Mouse (Mus musculus): ENCODE data around the gene Myo1c. TPM values are rescaled to one million over a fixed set of nuclear protein-coding genes. Genes with fewer than 3 reads are reported as not detected.
A peak's percentile ranks its signal among the peaks of the same experiment; 100 is the strongest.

The Myo1c gene
- total RNA-seq (2015; ENCODE audit: low replicate concordance) (4.2 and 8.2 TPM in 2 replicates), total RNA-seq (2017; ENCODE audit: low replicate concordance) (6.0 and 17.1 TPM in 2 replicates)

DNA sequence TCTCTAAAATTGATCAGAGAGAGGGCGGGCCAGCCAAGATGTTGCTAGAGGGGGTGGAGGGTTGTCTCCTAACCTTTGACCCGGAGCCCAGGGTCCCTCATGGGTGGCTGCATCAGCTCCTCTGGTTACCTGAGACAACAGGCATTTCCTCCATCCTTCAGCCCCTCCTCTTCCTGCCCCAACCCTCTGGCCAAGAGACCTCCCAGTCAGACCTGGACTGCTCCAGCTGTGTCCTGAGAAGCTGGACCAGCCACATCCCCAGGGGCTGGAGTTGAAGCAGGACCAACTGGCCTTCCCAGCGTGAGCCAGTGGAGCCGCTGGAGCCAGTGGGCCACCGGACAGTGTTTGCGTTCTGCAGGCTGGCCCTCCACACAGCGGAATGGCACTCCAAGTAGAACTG, at the start of gene Myo1c:
Gene Myo1c (plus strand): TSS at position 194 of the 400 bp plus-strand sequence.
- no peak for ATAC-seq (replicated peaks; ENCODE audit: low FRiP score, poor library complexity, severe bottlenecking)

DNA sequence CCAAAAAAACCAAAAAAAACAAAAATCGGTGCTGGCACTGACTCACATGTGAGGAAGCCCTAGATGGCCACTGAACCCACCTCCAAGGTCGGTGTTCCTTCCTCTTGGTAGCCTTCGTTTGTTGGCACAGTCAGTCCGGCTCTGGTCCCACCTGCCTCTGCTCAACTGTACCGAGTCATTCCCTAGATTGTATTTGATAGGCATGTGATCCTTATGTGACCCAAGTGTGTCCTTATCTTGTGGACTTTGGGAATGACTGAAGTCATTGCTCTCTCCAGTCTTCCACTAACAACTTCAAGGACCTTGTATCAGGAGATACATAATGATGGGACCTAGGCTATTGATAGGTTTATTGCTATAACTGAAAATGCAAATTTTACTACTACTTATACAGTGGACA, 45.5 kb upstream of the Myo1c start:
- no peak for ATAC-seq (replicated peaks; ENCODE audit: low FRiP score, poor library complexity, severe bottlenecking)

DNA sequence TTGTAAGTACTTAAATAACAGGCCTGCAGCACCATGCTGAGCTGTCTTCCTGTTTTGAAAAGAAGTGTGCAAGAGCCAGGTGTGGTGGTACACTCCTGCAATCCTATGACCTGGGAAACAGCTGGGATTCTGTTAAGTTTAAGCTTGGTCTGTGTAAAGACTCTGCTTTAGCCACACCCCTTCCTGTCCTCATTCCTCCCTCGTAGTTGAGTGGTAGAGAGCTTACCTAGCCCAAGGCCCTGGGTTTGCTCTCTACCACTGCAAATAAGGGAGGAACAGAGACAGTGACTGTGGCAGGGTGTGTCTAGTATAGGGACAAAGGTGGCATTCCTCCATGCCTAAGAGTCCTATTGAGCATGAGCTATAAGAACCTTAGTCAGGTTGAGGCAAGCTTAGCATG, 45.0 kb upstream of the Myo1c start:
- ATAC-seq (replicated peaks; ENCODE audit: low FRiP score, poor library complexity, severe bottlenecking): no peak

DNA sequence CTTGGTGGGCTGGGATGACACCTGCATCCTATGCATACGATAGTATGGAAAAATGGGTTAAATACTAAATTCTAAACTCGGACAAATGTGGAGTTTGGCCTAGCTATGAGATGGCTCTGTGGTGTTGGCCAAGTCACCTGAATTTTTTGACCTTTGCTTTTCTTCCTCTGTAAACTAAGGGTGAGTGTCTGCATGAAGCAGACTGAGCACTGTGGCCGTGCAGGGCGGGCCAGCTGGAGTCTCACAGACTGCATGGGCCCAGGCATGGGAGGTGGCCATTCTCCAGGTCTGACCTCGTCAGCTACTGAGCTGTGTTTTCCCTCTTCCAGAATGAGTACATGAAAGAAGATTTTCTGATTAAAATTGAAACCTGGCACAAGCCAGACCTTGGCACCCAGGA, 41.5 kb upstream of the Myo1c start:
- ATAC-seq (replicated peaks; ENCODE audit: low FRiP score, poor library complexity, severe bottlenecking): no peak

DNA sequence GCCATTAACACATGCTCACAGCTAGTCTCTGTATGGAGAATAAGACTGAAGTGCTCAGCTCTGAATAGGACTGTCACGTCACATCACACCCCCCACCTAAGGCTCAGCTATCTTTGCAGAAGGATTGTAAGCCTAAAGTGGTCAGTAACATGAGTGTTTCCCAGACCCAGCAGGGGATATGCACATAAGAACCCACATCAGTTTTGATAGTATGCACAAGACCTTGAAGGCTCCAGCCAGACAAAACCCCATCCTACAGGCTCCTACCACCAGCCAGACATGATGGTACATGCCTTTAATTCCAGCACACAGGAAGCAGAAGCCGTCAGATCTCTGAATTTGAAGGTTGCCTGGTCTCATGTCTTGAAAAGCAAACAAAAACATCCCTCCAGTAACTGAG, 40.3 kb upstream of the Myo1c start:
- no peak for ATAC-seq (replicated peaks; ENCODE audit: low FRiP score, poor library complexity, severe bottlenecking)

DNA sequence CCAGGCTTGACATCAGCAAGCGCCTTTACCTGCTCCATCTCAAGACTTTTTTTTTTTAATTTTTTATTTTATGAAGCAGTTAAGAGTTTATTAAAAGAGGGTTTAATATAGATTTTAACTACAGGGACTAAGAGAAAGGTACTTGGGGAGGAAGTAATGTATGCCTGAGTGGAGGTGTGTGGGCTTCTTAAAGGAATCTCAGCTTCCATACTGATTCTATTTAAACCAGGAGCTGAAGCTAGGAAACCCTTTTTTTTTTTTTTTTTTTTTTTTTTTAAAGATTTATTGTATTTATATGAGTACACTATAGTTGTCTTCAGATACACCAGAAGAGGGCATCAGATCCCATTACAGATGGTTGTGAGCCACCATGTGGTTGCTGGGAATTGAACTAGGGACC, 35.5 kb upstream of the Myo1c start:
- ATAC-seq (replicated peaks; ENCODE audit: low FRiP score, poor library complexity, severe bottlenecking): no peak

DNA sequence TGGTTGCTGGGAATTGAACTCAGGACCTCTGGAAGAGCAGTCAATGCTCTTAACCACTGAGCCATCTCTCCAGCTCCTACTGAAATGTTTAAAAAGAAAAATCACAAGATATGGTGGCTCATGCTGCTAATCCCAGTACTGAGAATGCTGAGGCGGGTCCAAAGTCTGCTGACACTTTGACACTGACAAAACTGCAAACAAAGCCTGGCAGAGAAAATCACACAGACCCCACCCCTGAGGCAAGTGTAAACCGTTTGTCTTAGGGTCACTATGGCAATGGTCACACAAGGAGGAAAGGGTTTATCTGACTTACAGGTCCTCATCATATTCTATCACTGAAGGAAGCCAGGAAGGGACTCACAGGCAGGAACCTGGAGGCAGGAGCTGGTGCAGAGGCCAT, 34.7 kb upstream of the Myo1c start:
- no peak for ATAC-seq (replicated peaks; ENCODE audit: low FRiP score, poor library complexity, severe bottlenecking)

DNA sequence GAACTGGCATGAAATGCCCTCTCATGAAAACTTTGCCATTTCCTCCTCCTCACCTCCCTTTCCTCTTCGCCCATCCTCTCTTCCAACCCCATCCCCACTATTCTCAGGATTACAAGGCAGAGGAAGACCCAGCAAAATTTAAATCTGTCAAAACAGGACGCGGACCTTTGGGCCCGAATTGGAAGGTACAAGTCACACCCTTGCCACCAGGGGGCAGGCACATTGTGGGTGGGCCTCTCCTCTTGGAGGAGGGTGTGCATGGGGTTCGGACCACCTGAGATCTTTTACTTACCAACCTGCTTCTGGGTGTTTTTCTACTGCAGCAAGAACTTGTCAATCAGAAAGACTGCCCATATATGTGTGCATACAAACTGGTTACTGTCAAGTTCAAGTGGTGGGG, 31.2 kb upstream of the Myo1c start:
- ATAC-seq (replicated peaks; ENCODE audit: low FRiP score, poor library complexity, severe bottlenecking): peak; percentile 64

DNA sequence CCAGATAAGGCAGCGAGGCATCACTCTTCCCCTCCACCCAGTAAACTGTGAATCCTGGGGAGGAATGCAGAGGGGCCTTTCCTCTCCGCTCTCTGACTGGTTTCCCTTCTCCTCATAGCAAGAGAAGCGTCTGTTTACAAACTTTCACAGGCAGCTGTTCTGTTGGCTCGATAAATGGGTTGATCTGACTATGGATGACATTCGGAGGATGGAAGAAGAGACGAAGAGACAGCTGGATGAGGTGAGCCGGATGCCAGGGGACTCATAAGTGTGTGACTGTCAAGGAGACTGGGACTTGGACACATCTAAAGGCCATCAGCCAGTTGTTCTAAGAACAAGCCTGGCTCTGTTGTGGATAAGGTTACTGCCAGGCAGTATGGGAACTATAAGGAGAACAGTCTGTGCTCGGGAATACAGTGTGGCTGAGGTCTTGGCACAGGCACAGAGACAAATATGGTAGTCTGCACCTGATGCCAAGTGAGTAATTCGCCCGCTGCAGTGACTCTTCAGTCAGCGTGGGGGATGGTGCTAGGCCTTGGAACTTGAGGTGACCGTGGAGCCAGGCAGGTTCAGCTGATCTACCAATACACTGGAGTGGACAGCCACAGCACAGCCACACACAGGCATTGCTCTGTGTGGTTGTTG, 30.0 kb upstream of the Myo1c start:
- no peak for ATAC-seq (replicated peaks; ENCODE audit: low FRiP score, poor library complexity, severe bottlenecking)

DNA sequence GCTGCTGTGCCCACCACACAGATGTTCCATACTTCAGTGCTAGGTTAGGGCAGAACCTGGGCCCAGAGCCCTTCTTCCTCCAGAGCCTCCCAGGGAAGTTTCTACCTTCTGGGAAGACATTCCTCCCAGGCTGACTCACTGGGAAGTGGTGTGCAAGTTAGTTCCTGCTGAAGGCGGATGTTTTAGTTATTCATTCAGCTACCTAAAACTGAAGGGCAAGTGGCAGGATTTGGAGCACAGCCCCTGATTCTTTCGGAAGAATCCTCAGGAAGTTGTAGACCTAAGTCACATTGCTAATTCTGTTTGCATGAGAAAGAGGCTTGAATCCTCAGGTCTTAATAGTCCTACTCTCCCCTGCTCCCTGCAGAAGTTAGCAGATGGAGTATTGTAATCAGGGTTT, 28.9 kb upstream of the Myo1c start:
- no peak for ATAC-seq (replicated peaks; ENCODE audit: low FRiP score, poor library complexity, severe bottlenecking)

DNA sequence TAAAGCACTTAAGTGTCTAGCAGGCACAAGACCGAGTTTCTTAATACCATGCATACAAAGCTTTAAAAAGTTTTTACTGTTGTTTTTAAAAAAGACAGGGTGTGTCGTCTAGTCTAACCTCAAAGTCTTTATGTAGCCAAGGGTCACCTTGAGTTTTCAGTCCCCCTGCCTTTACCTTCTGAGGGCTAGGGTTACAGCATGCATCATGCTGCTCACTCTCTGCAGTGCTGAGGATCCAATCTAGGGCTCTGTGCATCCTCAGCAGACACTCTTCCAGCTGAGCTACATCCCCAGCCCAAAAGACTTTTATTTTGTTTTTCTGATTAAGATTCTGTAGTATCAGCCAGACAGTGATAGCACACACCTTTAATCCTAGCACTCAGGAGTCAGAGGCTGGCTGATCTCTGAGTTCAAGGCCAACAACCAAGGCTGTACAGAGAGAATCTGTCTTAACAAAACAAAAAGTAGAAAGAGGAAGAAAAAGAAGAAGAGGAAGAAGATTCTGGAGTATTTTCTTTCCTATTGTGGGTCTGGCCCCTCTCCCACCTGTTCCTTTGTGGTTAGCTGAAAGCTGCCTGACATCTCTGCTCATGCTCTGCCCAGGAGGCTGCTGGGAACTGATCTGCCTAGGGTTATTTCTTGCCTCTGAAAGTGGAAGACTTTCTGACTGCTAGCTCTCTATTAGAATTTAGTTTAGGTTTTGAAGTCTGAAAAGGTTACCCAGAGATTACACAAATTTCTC, 27.5 kb upstream of the Myo1c start:
- no peak for ATAC-seq (replicated peaks; ENCODE audit: low FRiP score, poor library complexity, severe bottlenecking)

DNA sequence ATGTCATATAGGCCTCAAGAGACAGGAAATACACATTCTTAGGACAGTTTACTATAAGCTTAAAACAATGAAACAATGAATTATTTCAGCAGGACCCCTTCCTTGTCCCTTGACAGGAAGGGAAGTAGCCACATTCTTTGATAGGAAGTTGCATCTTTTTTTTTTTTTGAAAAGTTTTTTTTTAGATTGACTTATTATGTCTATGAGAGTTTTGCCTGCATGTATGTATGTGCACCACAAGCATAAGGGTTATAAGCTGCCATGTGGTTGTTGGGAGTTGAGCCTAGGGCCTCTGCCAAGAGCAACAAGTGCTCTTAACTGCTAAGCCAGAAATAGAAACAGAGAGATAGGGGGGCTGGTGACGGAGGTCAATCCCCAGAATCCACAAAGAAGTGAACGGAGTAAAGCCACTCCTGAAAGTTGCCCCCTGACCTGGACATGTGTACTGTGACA, 26.2 kb upstream of the Myo1c start:
- ATAC-seq (replicated peaks; ENCODE audit: low FRiP score, poor library complexity, severe bottlenecking): no peak

DNA sequence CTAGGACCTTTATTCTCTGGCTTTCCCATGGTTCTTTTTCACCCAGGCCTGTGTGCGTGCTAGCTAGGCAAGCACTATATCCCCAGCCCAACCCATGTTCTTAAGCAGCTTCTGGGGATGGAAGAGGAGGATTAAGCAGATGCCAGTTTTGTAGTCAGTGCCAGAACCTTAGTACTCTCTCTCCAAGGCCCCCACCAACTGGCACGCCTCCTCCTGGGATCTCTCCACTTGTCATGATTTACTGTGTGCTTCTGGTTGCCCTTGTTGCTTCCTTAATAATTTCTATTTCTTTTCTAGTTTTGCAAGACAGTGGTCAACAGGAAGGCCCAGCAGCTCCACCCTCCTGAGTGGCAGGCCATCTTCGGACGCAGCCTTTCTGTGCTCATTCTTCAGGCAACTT, 24.5 kb upstream of the Myo1c start:
- ATAC-seq (replicated peaks; ENCODE audit: low FRiP score, poor library complexity, severe bottlenecking): no peak

DNA sequence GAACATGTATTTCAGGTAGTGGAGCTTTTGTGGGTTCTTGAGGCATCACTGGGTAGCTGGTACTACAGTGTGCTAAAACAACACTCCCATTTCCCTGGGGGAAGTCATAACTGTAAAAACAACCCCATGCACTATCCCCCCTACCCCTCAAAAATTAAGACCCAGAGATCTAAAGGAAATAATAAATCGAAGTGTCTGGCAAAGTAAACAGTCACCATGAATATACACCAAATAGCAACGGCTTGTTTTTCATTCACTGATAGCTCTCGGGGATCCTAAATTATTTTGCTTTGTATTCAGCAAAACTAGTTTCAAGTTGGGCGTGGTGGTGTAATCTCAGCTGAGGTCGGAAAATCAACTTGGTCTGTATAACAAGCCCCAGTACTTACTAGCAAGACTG, 20.2 kb upstream of the Myo1c start:
- ATAC-seq (replicated peaks; ENCODE audit: low FRiP score, poor library complexity, severe bottlenecking): no peak

DNA sequence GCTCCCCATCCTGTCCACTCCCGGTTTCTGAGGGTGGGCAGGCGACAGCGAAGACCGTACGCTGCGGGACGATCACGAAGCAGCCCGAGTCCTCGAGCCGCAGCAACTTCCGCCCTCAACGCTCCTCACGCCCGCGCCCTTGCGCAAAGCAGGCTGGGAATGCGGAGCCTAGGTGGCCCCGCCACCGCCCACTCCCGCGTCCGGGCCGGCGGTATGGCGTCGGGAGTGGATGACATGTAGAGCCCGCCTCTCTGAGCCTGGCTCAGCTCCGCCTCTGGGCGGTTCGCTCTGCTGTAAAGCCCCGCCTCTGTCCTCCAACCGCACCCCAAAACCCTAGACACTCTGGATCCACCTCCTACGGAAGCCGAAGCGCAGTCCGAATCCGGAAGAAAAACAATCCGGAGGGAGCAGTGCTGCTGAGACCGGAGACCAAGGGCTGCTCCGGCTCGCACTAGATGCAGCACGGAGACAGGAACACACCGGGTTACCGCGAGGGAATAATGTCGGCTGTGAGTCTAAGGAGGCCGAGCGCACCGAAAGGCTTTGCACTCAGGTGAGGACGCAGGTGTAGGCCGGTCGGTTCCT, 19.6 kb upstream of the Myo1c start, which contains the start of gene Inpp5k:
Gene Inpp5k (plus strand): TSS at position 344 of the 585 bp plus-strand sequence.
- peak; percentile 94 for ATAC-seq (replicated peaks; ENCODE audit: low FRiP score, poor library complexity, severe bottlenecking)

DNA sequence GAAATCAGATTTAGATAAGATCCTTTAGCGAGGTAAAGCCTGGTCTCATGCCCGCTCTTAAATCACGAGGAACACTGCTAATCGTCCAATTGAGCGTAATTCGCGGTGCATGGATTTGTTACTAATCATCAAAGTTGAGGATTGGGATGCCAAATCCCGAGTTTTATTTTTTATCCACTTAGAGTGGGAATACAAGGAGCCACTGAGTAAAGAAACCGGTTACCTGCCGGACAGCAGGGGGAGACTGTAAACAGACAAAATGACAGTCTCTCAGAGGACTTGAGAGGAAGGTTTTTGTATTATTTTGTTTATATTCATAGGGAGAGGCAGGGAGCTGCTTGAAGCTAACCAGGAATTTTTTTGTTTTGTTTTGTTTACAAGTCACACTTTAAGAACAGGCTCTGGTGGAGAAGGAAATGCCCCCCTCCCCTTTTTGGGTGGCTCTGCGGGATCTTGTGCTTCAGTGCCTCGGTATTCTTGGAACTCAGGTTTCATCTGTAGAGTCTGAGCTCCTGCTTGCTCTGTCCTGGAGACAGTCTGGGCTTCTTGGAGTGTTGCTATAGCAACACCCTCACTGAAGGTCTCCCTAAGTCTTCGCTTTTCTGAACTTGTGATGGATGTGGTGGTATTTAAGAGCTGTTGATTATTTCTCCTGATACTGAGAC, 18.6 kb upstream of the Myo1c start:
- ATAC-seq (replicated peaks; ENCODE audit: low FRiP score, poor library complexity, severe bottlenecking): no peak

DNA sequence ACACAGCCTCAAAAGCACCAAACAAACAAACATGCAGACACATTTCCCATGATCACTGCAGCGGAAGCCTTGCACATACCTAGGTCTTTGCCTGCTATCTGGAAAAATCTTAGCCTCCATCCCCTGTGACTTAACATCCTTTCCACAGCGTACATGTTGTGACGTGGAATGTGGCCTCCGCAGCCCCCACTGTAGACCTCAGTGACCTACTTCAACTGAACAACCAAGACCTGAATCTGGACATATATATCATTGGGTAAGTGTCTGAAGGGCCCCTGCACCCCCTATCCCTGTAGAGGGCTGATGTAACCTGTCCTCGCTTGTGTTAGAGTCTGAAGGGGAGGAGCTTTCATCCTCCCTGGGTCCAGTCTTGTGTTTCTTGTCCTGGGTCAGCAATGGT, 17.4 kb upstream of the Myo1c start:
- no peak for ATAC-seq (replicated peaks; ENCODE audit: low FRiP score, poor library complexity, severe bottlenecking)

DNA sequence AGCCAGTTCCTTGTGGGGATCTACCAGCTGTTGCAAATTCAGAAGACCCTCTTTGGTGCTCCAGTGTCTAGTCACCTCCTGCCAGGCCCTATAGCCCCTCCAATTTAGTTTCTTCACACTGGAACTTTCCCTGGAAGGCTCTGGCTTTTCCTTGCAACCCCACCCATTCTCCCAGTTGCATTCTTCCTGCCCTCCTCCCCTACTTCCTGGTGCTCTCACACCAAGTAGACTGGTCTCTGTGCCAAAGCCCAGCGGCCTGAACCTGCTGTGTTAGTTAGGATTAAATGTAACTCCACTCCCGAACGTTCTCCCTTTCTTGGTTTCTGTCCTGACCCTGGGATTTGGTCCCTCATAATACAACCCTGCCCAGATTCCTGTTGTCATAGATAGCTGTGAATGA, 15.5 kb upstream of the Myo1c start:
- no peak for ATAC-seq (replicated peaks; ENCODE audit: low FRiP score, poor library complexity, severe bottlenecking)

DNA sequence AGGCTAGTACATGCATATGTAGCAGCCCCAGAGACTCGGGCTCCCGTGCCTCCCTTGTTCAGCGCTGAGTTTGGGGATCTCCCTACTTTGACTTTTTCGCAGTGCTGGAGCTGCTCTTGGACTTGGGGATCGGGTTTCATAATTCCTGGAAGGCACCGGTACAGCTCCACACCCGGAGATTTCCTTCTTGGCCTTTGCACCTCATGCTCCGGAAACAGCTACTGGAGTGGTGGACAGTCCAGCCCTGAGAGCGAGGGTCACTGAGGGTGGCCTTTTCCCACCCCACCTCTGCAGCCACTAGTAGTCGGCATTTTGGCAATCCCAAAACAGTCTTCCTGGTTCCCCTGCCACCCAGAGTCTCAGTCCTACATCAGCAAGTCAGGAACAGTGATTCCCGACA, 15.0 kb upstream of the Myo1c start:
- ATAC-seq (replicated peaks; ENCODE audit: low FRiP score, poor library complexity, severe bottlenecking): no peak

DNA sequence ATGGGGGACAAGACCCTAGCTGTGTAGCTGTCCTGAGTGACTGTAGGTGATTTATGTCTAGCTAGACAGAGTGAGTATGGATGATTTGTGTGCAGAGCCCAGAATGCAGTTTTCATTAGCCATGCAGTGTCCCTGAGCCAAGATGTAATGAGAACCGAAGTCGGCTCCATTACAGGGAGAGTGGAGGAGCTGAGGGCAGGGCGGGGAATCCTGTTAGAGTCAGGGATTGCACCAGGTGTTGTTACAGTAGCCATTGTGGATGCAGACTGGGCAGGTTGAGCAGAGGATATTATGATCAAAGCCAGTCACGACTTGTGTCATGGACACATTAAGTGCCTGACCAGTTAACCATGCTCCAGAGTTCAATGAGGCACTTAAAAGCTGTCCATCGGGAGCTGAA, 7.0 kb upstream of the Myo1c start:
- no peak for ATAC-seq (replicated peaks; ENCODE audit: low FRiP score, poor library complexity, severe bottlenecking)

DNA sequence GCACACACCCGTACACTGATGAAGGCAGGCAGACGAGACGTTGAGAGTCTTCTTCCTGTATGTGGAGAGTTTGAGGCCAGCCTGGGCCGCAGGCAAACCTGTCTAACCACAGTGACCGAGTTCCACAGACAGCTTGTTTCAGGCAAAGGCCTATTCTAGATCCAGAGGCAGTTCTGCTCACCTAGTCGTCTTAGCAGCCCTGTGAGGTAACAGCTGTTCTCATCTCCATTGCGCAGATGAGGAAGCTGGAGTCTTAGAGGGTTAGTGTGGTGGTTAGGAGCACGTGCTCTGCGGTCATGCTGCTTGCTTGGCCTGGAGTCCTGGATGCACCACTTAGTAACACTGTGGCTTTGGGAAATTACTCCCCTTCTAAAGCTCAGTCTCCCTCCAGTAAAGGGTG, 5.6 kb upstream of the Myo1c start:
- ATAC-seq (replicated peaks; ENCODE audit: low FRiP score, poor library complexity, severe bottlenecking): no peak

Measured in erythroblast, adult 5-6 weeks (primary cell).